Mouse (Mus musculus) heart, embryonic 13.5 days (tissue): ENCODE data around the gene Ccdc88b. TPM values are rescaled to one million over a fixed set of nuclear protein-coding genes. Genes with fewer than 3 reads are reported as not detected.

Source experiments
- ATAC-seq: fragments of 200-750 bp; cut with Nextera tagmentation; 2 replicates; pipeline ENCODE4 v1.8.0; 2017; ENCODE audit warnings: moderate TSS enrichment; ENCODE audit not compliant: insufficient number of reproducible peaks, low FRiP score, low TSS enrichment; ENCODE audit errors: extremely low read depth
- H3K27ac ChIP-seq: fragments of 300-500 bp; sonication (generic); replicated peaks from 2 replicates; pipeline ENCODE4 v1.5.1; 2015; ENCODE audit warnings: moderate library complexity, mild to moderate bottlenecking, inconsistent platforms
- H3K27me3 ChIP-seq: fragments of 300-500 bp; sonication (generic); replicated peaks from 2 replicates; pipeline ENCODE4 v1.6.1; 2015; ENCODE audit warnings: mild to moderate bottlenecking, inconsistent platforms
- H3K36me3 ChIP-seq: fragments of 300-500 bp; sonication (generic); 2 replicates; pipeline ENCODE4 v1.6.1; 2015; ENCODE audit warnings: mild to moderate bottlenecking, inconsistent platforms
- H3K4me1 ChIP-seq: fragments of 300-500 bp; sonication (generic); 2 replicates; pipeline ENCODE4 v1.6.1; 2015; ENCODE audit warnings: inconsistent platforms
- H3K4me2 ChIP-seq: fragments of 300-500 bp; sonication (generic); 2 replicates; pipeline ENCODE4 v1.6.1; 2015; ENCODE audit warnings: inconsistent platforms, mild to moderate bottlenecking, moderate library complexity
- H3K4me3 ChIP-seq: fragments of 300-500 bp; sonication (generic); 2 replicates; pipeline ENCODE4 v1.5.1; 2015; ENCODE audit warnings: moderate library complexity, mild to moderate bottlenecking, inconsistent platforms
- H3K9ac ChIP-seq: fragments of 300-500 bp; sonication (generic); 2 replicates; pipeline ENCODE4 v1.6.1; 2015; ENCODE audit warnings: inconsistent platforms, mild to moderate bottlenecking, moderate library complexity
- H3K9me3 ChIP-seq: fragments of 300-500 bp; sonication (generic); 2 replicates; pipeline ENCODE4 v1.6.1; 2016; ENCODE audit warnings: inconsistent platforms
- WGBS: fragments of 180-500 bp; shearing (Covaris S2); methylation state at CpG from one replicate; pipeline ENCODE4 v1.1.7; 2015; ENCODE audit warnings: mixed read lengths; 5-methylcytosine and 5-hydroxymethylcytosine counted together
- polyA plus RNA-seq: library from polyadenylated mRNA; unstranded; fragments of >200 nt; fragmentation: Nextera tagmentation; extraction: Ambion mirVana; gene quantifications from 2 replicates; pipeline ENCODE4 v1.2.1, GENCODE M21; 2015

The Ccdc88b gene
- polyA plus RNA-seq, 1 experiment from 2014 or later: 1.3 TPM

GRCm38 (mm10) chr19:6857003-6857360 is 1.0 kb downstream of the Ccdc88b start:
- H3K27ac ChIP-seq: no peak overlapping the region
- H3K36me3 ChIP-seq: no peaks in the 10 kb centered on the region
- ATAC-seq: no peak
- H3K9ac ChIP-seq: no peak overlapping the region
- H3K4me1 ChIP-seq: peaks cover 15% of the 10 kb centered on the region
- H3K9me3 ChIP-seq: no peaks in the 10 kb centered on the region
- H3K27me3 ChIP-seq: peaks cover 40% of the 10 kb centered on the region
- 55% methylated on average over 3 of the region's 3 CpGs for WGBS
- no peak overlapping the region for H3K4me2 ChIP-seq
- H3K4me3 ChIP-seq: no peak overlapping the region

GRCm38 (mm10) chr19:6856281-6857002 is 1.6 kb downstream of the Ccdc88b start:
- no peak overlapping the region for H3K9ac ChIP-seq
- no peaks in the 10 kb centered on the region for H3K36me3 ChIP-seq
- 0 out of 2 replicates have a peak overlapping the region, but pooled peaks have one; percentile 70 for H3K4me2 ChIP-seq
- peaks cover 15% of the 10 kb centered on the region for H3K4me1 ChIP-seq
- no peak for ATAC-seq
- WGBS: 47% methylated on average over 12 of the region's 12 CpGs
- no peak overlapping the region for H3K4me3 ChIP-seq
- peaks cover 45% of the 10 kb centered on the region for H3K27me3 ChIP-seq
- H3K9me3 ChIP-seq: no peaks in the 10 kb centered on the region
- H3K27ac ChIP-seq: no peak overlapping the region

GRCm38 (mm10) chr19:6855225-6856031 is 2.6 kb downstream of the Ccdc88b start:
- Histone ChIP-seq H3K4me3 (peak overlapping the region; percentile 42), H3K9ac (peak overlapping the region; percentile 74), H3K4me2 (peak overlapping the region; percentile 70), H3K36me3 (no peaks in the 10 kb centered on the region), H3K9me3 (no peaks in the 10 kb centered on the region), H3K4me1 (peaks cover 15% of the 10 kb centered on the region), H3K27ac (no peak overlapping the region), H3K27me3 (peaks cover 53% of the 10 kb centered on the region)
- ATAC-seq: 0 out of 2 replicates have a peak, but pooled peaks have one; percentile 20
- 7% methylated on average over 38 of the region's 38 CpGs for WGBS

DNA sequence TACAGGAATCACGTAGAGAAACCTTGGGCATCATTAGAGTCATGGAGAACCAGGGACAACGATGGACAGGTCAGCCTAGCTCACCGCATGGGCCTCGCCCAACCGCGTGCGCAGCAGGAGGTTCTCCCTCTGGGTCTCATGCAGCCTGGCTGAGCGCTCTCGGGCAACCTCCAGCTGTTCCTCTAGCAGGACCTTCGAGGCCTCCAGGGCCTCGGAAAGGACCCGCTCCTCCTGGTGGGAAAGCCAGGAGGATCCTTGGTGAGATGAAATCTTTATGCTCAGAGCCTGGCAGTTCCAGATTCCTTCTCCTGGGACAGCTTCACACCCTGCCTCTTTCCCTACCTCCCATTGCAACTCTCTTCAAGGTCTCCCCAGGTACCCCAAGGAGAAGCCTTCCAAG is 3.4 kb downstream of the Ccdc88b start:
- ATAC-seq: no peak

GRCm38 (mm10) chr19:6853903-6854302 is 4.1 kb downstream of the Ccdc88b start:
- ATAC-seq: no peak
- Histone ChIP-seq H3K27me3 (peaks cover 68% of the 10 kb centered on the region), H3K9me3 (no peaks in the 10 kb centered on the region), H3K4me1 (peaks cover 15% of the 10 kb centered on the region), H3K36me3 (no peaks in the 10 kb centered on the region), H3K4me3 (no peak overlapping the region), H3K9ac (no peak overlapping the region), H3K4me2 (no peak overlapping the region), H3K27ac (no peak overlapping the region)
- WGBS: 67% methylated on average over 8 of the region's 8 CpGs

More for the DNA sequence above, 3.4 kb downstream of the Ccdc88b start:
- 77% methylated on average over 12 of the region's 12 CpGs for WGBS
- Histone ChIP-seq H3K9ac (no peak overlapping the region), H3K4me1 (peaks cover 15% of the 10 kb centered on the region), H3K27me3 (peaks cover 61% of the 10 kb centered on the region), H3K27ac (no peak overlapping the region), H3K9me3 (no peaks in the 10 kb centered on the region), H3K36me3 (no peaks in the 10 kb centered on the region), H3K4me2 (peak overlapping the region; percentile 70; the same call in 1 of the 2 replicates), H3K4me3 (no peak overlapping the region)

DNA sequence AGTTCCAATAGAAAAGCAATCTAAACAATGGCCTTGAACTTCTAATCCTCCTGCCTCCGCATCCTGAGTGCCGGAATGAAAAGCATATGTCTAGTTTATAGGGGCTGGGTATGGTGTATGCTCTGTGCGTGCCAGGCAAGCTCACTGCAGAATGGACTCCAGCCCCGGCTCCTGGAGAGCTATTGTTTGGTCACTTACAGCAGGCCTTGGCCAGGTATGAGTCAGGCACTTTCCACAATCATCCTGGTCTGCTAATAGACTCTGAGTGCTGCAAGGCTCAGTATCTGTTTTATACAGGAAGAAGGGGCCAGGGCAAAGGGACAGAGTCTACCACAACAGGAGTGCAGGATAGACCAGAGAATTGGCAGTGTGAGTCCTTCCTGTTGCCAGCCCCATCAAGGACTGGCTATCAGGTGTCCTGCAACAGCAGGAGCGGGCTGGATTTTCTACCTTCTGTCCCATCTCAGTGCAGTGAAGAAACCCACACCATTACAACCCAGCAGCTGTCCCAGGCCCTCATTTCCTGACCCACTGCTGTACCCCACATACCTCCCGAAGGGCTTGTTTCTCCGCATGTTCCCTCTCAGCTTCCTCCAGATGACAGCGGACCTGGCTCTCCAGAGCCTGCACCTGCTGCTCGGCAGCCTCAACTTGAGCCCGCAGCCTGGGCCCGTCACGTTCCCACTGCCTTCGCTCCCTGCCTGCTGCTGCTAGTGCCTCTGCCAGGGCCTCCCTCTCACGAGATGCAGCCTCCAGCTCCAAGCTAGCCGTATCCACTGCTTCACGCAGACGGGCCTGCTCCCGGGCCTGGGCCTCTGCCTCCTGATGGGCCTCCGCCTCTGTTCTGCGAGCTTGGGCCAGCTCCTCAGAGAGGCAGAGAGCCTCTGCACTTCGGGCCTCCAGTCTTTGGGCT is 5.4 kb downstream of the Ccdc88b start:
- no peaks in the 10 kb centered on the region for H3K36me3 ChIP-seq
- WGBS: 76% methylated on average over 21 of the region's 21 CpGs
- H3K4me2 ChIP-seq: no peak overlapping the region
- peaks cover 22% of the 10 kb centered on the region for H3K4me1 ChIP-seq
- no peak overlapping the region for H3K9ac ChIP-seq
- ATAC-seq: no peak
- no peaks in the 10 kb centered on the region for H3K9me3 ChIP-seq
- peaks cover 81% of the 10 kb centered on the region for H3K27me3 ChIP-seq
- no peak overlapping the region for H3K4me3 ChIP-seq
- no peak overlapping the region for H3K27ac ChIP-seq

- no peak for ATAC-seq
- Histone ChIP-seq H3K4me2 (no peak overlapping the region), H3K27me3 (peaks cover 92% of the 10 kb centered on the region), H3K9me3 (no peaks in the 10 kb centered on the region), H3K4me1 (peaks cover 22% of the 10 kb centered on the region), H3K4me3 (no peak overlapping the region), H3K9ac (no peak overlapping the region), H3K36me3 (no peaks in the 10 kb centered on the region), H3K27ac (no peak overlapping the region)
- 89% methylated on average over 3 of the region's 3 CpGs for WGBS
Observed at GRCm38 (mm10) chr19:6851497-6851896, 6.5 kb downstream of the Ccdc88b start.

DNA sequence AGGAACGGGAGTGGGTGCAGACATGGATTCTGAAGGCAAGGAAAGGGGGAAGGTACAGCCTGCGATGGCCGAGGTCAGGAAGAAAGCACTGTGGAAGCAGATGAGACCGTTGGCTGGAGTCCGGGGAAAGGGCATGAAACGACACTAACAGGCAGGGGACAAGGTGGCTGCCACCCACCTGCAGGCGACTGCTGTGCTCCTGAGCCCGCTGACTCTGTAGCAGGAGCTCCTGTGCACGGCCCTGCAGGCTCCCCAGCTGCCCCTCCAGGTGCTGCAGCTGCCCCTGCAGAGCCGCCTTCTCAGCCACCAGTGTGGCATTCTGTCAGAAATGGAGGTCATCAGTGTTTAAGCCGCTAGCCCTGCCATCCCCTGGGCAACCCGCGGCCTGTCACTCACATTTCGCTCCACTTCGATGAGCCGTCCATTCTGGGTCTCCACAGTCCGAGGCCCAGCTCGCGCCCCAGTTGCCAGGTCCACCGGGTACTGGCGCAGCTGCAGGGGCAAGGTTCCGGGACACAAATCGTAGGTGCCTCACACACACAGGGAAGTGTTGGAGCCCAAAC is 8.4 kb downstream of the Ccdc88b start:
- 59% methylated on average over 23 of the region's 23 CpGs for WGBS
- H3K27ac ChIP-seq: no peak overlapping the region

DNA sequence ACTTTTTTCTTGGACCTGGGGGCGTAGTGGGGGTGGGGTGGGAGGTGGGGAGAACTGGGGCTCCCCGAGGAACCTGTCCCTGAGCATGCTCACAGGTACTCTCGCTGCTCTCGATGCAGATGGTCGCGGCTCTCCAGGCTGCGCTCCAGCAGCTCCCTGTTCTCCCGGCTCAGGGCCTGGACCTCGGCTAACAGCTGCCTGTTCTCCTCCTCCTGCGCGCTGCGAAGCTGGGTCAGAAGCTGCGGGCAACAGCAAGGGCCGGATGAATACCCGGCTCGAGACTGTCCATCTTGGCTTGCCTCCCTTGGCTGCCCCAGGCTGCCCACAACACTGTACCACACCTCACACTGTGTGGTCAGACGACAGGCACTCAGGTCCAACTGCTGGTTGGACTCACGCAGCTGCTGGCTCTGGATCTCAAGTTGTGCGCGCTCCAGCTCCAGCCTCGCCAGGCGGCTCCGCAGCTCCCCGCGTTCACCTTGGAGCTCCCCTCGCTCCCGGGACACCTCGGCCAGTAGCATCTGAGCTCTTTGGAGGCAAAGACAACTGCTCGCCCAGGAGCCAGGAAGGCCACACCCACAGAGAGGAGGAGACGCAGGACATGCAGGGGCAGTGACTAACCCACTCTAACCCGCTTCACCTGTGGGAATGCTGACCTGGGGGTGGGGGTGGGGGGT is 10.0 kb downstream of the Ccdc88b start:
- H3K9ac ChIP-seq: 0 out of 2 replicates have a peak overlapping the region, but pooled peaks have one; percentile 12
- H3K4me1 ChIP-seq: peaks cover 7% of the 10 kb centered on the region
- peak overlapping the region; percentile 32 for H3K4me3 ChIP-seq
- no peak overlapping the region for H3K27ac ChIP-seq
- ATAC-seq: no peak
- peak overlapping the region; percentile 62 for H3K4me2 ChIP-seq
- peaks cover 96% of the 10 kb centered on the region for H3K27me3 ChIP-seq
- no peaks in the 10 kb centered on the region for H3K36me3 ChIP-seq
- no peaks in the 10 kb centered on the region for H3K9me3 ChIP-seq
- 10% methylated on average over 31 of the region's 31 CpGs for WGBS

More for the DNA sequence above, 8.4 kb downstream of the Ccdc88b start:
- ATAC-seq: no peak
- Histone ChIP-seq H3K27me3 (peaks cover 95% of the 10 kb centered on the region), H3K9ac (no peak overlapping the region), H3K9me3 (no peaks in the 10 kb centered on the region), H3K4me2 (no peak overlapping the region), H3K36me3 (no peaks in the 10 kb centered on the region), H3K4me1 (peaks cover 7% of the 10 kb centered on the region), H3K4me3 (no peak overlapping the region)

DNA sequence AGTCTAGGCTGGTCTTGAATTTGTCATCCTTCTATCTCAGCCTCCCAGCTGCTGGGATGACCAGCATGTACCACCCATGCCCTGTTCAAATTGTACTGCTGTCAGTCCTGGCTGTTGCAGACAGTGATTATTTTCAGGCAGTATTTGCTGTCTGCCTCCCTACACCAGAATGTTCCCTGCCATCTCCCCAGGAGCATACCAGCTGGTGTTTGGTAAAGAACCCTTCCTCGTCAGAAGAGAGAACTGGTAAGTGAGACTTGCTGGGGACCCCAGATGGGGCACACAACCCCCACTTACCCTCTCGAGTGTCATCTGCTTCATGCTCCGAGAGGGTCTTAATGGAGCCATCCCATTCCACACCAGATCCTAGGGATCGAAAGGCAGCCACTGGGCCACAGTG is 12.0 kb downstream of the Ccdc88b start:
- no peak for ATAC-seq
- 74% methylated on average over 4 of the region's 4 CpGs for WGBS
- H3K36me3 ChIP-seq: no peaks in the 10 kb centered on the region
- H3K4me2 ChIP-seq: no peak overlapping the region
- H3K27me3 ChIP-seq: peaks cover 99% of the 10 kb centered on the region
- H3K4me3 ChIP-seq: no peak overlapping the region
- H3K4me1 ChIP-seq: peaks cover 12% of the 10 kb centered on the region
- H3K9ac ChIP-seq: no peak overlapping the region
- no peak overlapping the region for H3K27ac ChIP-seq
- H3K9me3 ChIP-seq: no peaks in the 10 kb centered on the region
